Mouse (Mus musculus): Measurements from ENCODE around the gene Cyb561d1. TPM values are rescaled to one million over a fixed set of nuclear protein-coding genes. Genes with fewer than 3 reads are reported as not detected.

The Cyb561d1 gene
- total RNA-seq (2023; ENCODE audit: inconsistent age) = 26.9 to 31.7 TPM (median 31.1 TPM) in 4 replicates

DNA sequence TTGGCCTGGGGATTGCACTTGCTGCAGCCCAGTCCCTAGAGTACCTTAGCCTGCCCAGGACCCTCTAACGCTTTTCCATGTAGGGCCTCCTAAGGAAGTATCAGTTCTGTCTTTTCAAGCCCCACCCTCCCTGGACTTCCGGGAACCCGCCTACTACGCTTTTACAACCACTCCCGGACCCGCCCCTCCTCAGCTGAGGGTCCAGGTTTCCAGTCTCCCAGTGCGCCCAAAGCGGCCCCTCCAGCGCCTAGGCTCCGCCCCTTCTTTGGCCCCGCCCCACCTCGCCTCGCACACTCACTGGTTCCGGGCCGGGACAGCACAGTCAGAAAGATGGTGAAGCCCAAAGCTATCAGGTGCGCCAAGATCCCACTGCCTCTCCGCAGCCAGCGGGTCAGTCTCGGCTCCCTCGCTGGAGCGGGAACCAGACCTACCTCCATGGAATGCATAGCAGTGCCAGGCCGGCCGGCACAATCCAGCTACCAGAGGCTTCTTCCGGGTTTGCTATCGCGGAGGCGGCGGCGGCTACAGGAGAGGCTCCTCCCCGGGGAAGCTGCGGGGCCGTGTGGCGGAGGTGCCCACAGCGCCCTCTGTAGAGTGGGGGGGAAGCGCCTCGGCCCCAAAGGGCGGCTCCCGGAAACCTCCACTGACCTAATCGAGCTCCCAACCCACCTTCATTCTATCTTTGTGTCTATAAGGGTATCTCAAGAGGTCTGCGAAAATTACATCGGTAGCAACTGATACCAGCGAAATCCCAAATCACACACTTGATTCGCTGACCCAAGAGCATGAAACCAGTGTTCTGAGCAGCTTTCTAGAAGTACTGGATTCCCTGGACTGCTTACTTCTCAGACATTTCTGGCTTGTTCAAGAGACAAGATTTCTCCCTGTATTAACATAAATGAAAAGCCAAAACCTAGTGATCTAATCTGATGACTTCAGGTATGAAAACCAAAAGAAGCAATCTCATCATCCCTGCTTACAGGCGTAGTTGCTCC lies at the start of gene Cyb561d1:
TSS of gene Cyb561d1 (minus strand) at position 884 of the 995 bp plus-strand sequence.

DNA sequence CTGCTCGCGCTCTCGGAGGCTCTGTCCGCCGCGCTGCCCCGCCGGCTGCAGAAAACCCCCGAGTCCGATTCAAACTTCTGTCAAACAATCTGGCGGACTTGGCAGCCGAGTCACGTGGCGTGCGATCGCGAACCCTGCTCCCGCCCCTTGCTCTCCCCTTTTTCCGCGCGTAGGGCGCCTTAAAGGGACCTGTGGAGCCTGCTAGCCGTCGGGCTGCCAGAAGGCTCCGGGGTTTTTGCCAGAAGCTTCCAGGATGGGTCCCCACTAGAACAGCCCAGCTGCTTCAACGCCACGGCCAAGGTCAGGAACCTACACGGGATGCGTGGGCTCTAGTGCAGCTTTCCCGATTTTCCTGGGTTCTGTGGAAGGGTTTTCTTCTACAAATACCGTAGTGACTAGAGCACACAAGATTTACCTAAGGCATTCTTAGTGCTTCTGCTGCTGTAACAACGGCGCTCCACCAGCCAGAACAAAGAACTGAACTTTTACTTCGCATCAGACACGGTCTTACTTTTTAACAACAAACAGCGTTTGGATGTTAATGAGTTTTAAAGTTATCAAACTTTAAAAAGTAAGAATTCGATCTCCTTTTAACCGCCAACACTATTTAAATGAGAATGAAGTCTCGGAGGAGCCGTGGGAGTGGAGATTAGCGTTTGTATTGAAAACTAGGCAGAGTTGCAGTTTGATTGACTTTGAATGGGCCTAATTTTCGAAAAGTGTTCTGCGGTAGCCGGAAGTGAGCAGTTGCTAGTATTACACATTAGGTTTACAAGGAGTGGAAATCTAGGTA lies 25.7 kb upstream of the Cyb561d1 start, which contains the start of gene Sypl2:
TSS of gene Sypl2 (minus strand) at position 91 of the 793 bp plus-strand sequence.

DNA sequence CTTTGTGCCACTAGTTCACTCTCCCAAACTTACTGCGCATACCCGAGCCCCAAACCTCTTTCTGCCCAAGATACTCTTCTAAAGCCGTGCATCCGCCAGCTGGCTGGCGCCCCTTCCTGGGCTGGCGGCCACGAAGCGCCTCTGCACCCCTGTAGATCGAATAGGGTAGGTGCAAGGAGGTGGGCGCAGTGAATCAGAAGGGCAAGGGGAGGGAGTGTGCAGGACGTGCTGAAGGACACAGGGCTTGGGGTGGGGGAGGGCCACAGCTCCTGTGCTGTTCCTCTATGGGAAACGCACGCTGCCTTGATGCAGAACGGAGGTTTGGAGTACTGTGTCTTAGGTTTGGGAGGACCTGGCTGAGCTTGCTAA lies 9.7 kb upstream of the Cyb561d1 start, which contains the start of gene Atxn7l2:
TSS of gene Atxn7l2 (minus strand) at position 164 of the 369 bp plus-strand sequence.

DNA sequence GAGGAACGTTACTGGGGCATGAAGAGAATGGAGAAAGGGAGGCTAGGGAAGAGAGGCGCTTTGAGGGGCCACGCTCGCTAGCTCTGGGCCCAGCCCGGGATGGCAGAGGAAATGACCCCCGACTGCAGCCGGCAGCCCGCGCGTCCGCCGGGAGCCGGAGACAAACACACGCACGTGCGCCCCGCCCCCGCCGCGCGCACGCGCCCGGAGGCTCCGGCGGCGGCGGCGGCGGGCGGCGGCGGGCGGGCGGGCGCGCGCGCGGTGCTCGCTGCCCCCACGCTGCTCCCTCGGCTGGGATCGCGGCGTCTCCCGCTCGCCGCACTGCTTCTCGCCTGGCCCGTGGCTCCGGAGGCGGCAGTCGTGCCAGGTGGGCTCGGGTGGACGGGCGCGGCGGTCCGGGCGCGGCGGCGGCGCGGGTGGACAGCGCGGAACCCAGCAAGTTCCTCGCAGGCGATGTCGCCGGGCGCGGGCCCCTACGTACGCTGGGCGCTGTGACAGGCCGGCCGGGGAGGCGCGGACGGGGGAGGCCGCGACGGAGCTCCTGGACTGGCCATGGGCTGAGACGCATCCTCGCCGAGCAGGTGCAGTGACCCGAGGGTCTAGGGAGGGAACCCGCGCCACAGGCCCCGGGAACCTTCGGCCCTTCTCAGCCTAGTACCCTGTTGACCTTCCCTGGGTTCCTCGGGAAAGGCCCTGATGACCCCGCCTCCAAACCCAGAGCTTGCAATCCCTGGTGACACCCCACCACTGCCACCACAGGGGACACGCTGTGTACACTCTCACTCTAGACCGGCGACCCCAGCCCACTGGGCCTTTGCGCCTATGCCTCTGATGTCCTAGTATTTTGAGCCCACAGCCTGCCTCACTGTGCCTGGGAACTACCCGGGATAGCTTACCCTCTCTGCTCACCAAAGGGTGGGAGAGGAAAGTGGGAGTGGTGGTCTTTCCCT lies 14.6 kb downstream of the Cyb561d1 start, which contains the start of gene Amigo1:
TSS of gene Amigo1 (plus strand) at position 238 of the 950 bp plus-strand sequence.

DNA sequence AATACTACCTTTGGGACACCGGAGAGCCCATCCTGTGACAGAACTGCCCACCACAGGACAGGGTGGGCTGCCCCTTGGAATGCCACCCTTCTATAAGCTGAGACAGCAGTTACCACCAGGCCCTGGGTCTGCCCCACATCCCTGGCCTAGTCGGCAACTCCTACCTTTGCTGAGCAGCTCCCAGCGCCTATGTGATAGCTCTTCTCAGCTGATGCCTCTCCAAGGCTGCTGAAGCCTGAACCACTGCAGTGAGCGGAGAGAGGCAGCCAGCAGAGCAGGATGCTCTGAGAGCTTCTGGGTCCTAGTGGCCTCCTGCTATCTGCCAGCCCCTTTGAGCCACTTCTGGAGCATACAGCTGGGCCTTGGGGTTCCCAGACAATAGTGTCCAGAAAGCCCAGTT lies 46.4 kb downstream of the Cyb561d1 start, which contains the start of gene Gpr61:
TSS of gene Gpr61 (minus strand) at position 227 of the 400 bp plus-strand sequence.

Other genes starting within 250 kb of the Cyb561d1 start
- gene Gstm3, start 231.9 kb downstream of the Cyb561d1 start, total RNA-seq (2023; ENCODE audit: inconsistent age) = not detected in 4 replicates
- gene Gstm2, start 214.8 kb downstream of the Cyb561d1 start, total RNA-seq (2023; ENCODE audit: inconsistent age) = 0.51 TPM in 1 of 4 replicates, not detected in the others
- gene Gstm1, start 183.2 kb downstream of the Cyb561d1 start, total RNA-seq (2023; ENCODE audit: inconsistent age) = 11.9 to 14.4 TPM (median 12.6 TPM) in 4 replicates
- 4.1 to 6.6 TPM (median 4.8 TPM) in 4 replicates for gene Gstm4, start 156.3 kb downstream of the Cyb561d1 start, total RNA-seq (2023; ENCODE audit: inconsistent age)
- gene Ampd2, start 114.6 kb downstream of the Cyb561d1 start, total RNA-seq (2023; ENCODE audit: inconsistent age) = 29.2 to 32.0 TPM (median 29.8 TPM) in 4 replicates
- not detected in 4 replicates for gene Gnat2, start 108.4 kb downstream of the Cyb561d1 start, total RNA-seq (2023; ENCODE audit: inconsistent age)
- gene Gnai3, start 55.1 kb downstream of the Cyb561d1 start, total RNA-seq (2023; ENCODE audit: inconsistent age) = 67.0 to 68.8 TPM (median 67.8 TPM) in 4 replicates
- gene Gpr61, start 46.3 kb downstream of the Cyb561d1 start, total RNA-seq (2023; ENCODE audit: inconsistent age) = not detected in 4 replicates
- gene Amigo1, start 14.9 kb downstream of the Cyb561d1 start, total RNA-seq (2023; ENCODE audit: inconsistent age) = 1.4 to 4.6 TPM (median 3.2 TPM) in 4 replicates
- gene Atxn7l2, start 9.7 kb upstream of the Cyb561d1 start, total RNA-seq (2023; ENCODE audit: inconsistent age) = 28.1 to 38.7 TPM (median 30.5 TPM) in 4 replicates
- gene Sypl2, start 25.4 kb upstream of the Cyb561d1 start, total RNA-seq (2023; ENCODE audit: inconsistent age) = not detected in 4 replicates
- 37.3 to 49.8 TPM (median 39.4 TPM) in 4 replicates for gene Psma5, start 55.7 kb upstream of the Cyb561d1 start, total RNA-seq (2023; ENCODE audit: inconsistent age)
- gene Sort1, start 82.9 kb upstream of the Cyb561d1 start, total RNA-seq (2023; ENCODE audit: inconsistent age) = 0.63 to 0.93 TPM (median 0.69 TPM) in 4 replicates
- gene Mybphl, start 163.7 kb upstream of the Cyb561d1 start, total RNA-seq (2023; ENCODE audit: inconsistent age) = not detected in 4 replicates
- 0.74 to 1.4 TPM (median 1.0 TPM) in 4 replicates for gene Psrc1, start 182.6 kb upstream of the Cyb561d1 start, total RNA-seq (2023; ENCODE audit: inconsistent age)
- 3.3 to 6.2 TPM (median 4.9 TPM) in 4 replicates for gene Celsr2, start 214.3 kb upstream of the Cyb561d1 start, total RNA-seq (2023; ENCODE audit: inconsistent age)
- gene Sars, start 244.0 kb upstream of the Cyb561d1 start, total RNA-seq (2023; ENCODE audit: inconsistent age) = 118 to 128 TPM (median 127 TPM) in 4 replicates